Mouse (Mus musculus) CH12.LX (cell line): ENCODE measurements around the gene Slc29a4. TPM values are rescaled to one million over a fixed set of nuclear protein-coding genes. Genes with fewer than 3 reads are reported as not detected.

Experiments
- DNase-seq: peaks from one replicate; pipeline ENCODE4 v3.0.0-alpha.2; 2013; ENCODE audit errors: extremely low read depth
- H3K27ac ChIP-seq: 2 replicates; pipeline ENCODE4 v1.5.1; 2012; ENCODE audit warnings: low read depth, mild to moderate bottlenecking, control low read depth, moderate library complexity; ENCODE audit not compliant: insufficient read depth
- H3K27me3 ChIP-seq: replicated peaks from 2 replicates; pipeline ENCODE3; 2012; ENCODE audit warnings: inconsistent platforms
- H3K36me3 ChIP-seq, 2 experiments: replicated peaks in 1 of 2; 2 replicates each; pipeline versions ENCODE3 to v1.6.1; 2012; ENCODE audit warnings: inconsistent platforms in 1 of 2, low read length in 1 of 2, mild to moderate bottlenecking in 1 of 2, mixed read lengths in 1 of 2, moderate library complexity in 1 of 2; ENCODE audit not compliant: control insufficient read depth in 1 of 2, insufficient read depth in 1 of 2
- H3K4me1 ChIP-seq, 2 experiments: 2 replicates each; pipeline ENCODE4 v1.6.1; 2012; ENCODE audit warnings: inconsistent platforms in 1 of 2, moderate library complexity in 1 of 2; ENCODE audit not compliant: insufficient read depth in 2 of 2, control insufficient read depth in 1 of 2
- H3K4me2 ChIP-seq: 2 replicates; pipeline ENCODE4 v1.6.1; 2012; ENCODE audit warnings: low read depth, mild to moderate bottlenecking, control low read depth; ENCODE audit not compliant: poor library complexity, insufficient read depth, severe bottlenecking
- H3K4me3 ChIP-seq, 3 experiments: fragments of 150-350 bp in 1 of 3; sonication (generic) in 1 of 3; replicated peaks in 1 of 3; 2 replicates each; pipeline versions ENCODE3 to v1.5.1; 2011 to 2012; ENCODE audit warnings: low read depth in 2 of 3, low read length in 2 of 3, mild to moderate bottlenecking in 2 of 3, moderate library complexity in 2 of 3, control low read depth in 1 of 3, improper control_type of control experiment in 1 of 3, inconsistent platforms in 1 of 3, mixed read lengths in 1 of 3; ENCODE audit not compliant: poor library complexity in 1 of 3
- H3K79me2 ChIP-seq: replicated peaks from 2 replicates; pipeline ENCODE4 v1.6.1; 2012; ENCODE audit warnings: mild to moderate bottlenecking, moderate library complexity; ENCODE audit not compliant: control insufficient read depth, poor library complexity, insufficient read depth, severe bottlenecking; ENCODE audit errors: extremely low read depth
- H3K9ac ChIP-seq: 2 replicates; pipeline ENCODE4 v1.6.1; 2012; ENCODE audit warnings: low read depth, mild to moderate bottlenecking, control low read depth, moderate library complexity; ENCODE audit not compliant: insufficient read depth
- H3K9me3 ChIP-seq: replicated peaks from 2 replicates; pipeline ENCODE3; 2012; ENCODE audit warnings: low read length, inconsistent platforms, mixed read lengths
- BHLHE40 ChIP-seq: IDR thresholded peaks from 2 replicates; pipeline ENCODE4 v1.6.1; 2011; ENCODE audit warnings: mild to moderate bottlenecking, low read depth, low read length, improper control_type of control experiment
- CHD1 ChIP-seq: IDR thresholded peaks from 2 replicates; pipeline ENCODE4 v1.6.1; 2012; ENCODE audit warnings: low read depth, low read length, improper control_type of control experiment, inconsistent platforms
- CHD2 ChIP-seq: IDR thresholded peaks from 2 replicates; pipeline ENCODE4 v1.6.1; 2011; ENCODE audit warnings: low read length, improper control_type of control experiment
- E2F4 ChIP-seq: IDR thresholded peaks from 2 replicates; pipeline ENCODE4 v1.6.1; 2011; ENCODE audit warnings: low read depth, low read length, improper control_type of control experiment; ENCODE audit not compliant: insufficient replicate concordance
- ELF1 ChIP-seq: IDR thresholded peaks from 2 replicates; pipeline ENCODE4 v1.6.1; 2014; ENCODE audit warnings: low read depth, mild to moderate bottlenecking, inconsistent platforms, low read length, improper control_type of control experiment
- EP300 ChIP-seq: IDR thresholded peaks from 2 replicates; pipeline ENCODE4 v1.6.1; 2011; ENCODE audit warnings: low read length, improper control_type of control experiment
- ETS1 ChIP-seq: conservative IDR thresholded peaks from 2 replicates; pipeline ENCODE4 v1.6.1; 2012; ENCODE audit warnings: low read depth, mild to moderate bottlenecking, inconsistent platforms, low read length, improper control_type of control experiment, moderate library complexity
- HCFC1 ChIP-seq: IDR thresholded peaks from 2 replicates; pipeline ENCODE4 v1.6.1; 2012; ENCODE audit warnings: low read depth, mild to moderate bottlenecking, inconsistent platforms, low read length, improper control_type of control experiment
- IRF4 ChIP-seq: IDR thresholded peaks from 2 replicates; pipeline ENCODE4 v1.6.1; 2014; ENCODE audit warnings: low read depth, mild to moderate bottlenecking, inconsistent platforms, low read length, improper control_type of control experiment
- JUN ChIP-seq: IDR thresholded peaks from 2 replicates; pipeline ENCODE4 v1.6.1; 2011; ENCODE audit warnings: low read depth, mild to moderate bottlenecking, low read length, improper control_type of control experiment, moderate library complexity; ENCODE audit not compliant: insufficient read depth
- JUND ChIP-seq: conservative IDR thresholded peaks from 2 replicates; pipeline ENCODE4 v1.6.1; 2011; ENCODE audit warnings: low read depth, low read length, improper control_type of control experiment
- MAFK ChIP-seq: IDR thresholded peaks from 2 replicates; pipeline ENCODE4 v1.6.1; 2011; ENCODE audit warnings: low read length, improper control_type of control experiment; ENCODE audit not compliant: insufficient replicate concordance
- MAX ChIP-seq: IDR thresholded peaks from 2 replicates; pipeline ENCODE4 v1.6.1; 2011; ENCODE audit warnings: low read length, improper control_type of control experiment
- MEF2A ChIP-seq: IDR thresholded peaks from 2 replicates; pipeline ENCODE4 v1.6.1; 2014; ENCODE audit warnings: low read depth, mild to moderate bottlenecking, inconsistent platforms, low read length, improper control_type of control experiment, borderline replicate concordance
- MYC ChIP-seq: IDR thresholded peaks from 2 replicates; pipeline ENCODE4 v1.6.1; 2011; ENCODE audit warnings: low read depth, mild to moderate bottlenecking, improper control_type of control experiment, low read length
- NELFE ChIP-seq: IDR thresholded peaks from 2 replicates; pipeline ENCODE4 v1.6.1; 2011; ENCODE audit warnings: low read depth, low read length, improper control_type of control experiment
- NRF1 ChIP-seq: IDR thresholded peaks from 2 replicates; pipeline ENCODE4 v1.6.1; 2014; ENCODE audit warnings: low read depth, mild to moderate bottlenecking, inconsistent platforms, low read length, improper control_type of control experiment, moderate library complexity
- POLR2A ChIP-seq: IDR thresholded peaks from 2 replicates; pipeline ENCODE4 v1.6.1; 2011; ENCODE audit warnings: low read depth, mild to moderate bottlenecking, improper control_type of control experiment, low read length
- RCOR1 ChIP-seq: conservative IDR thresholded peaks from 2 replicates; pipeline ENCODE4 v1.6.1; 2012; ENCODE audit warnings: low read depth, mild to moderate bottlenecking, inconsistent platforms, low read length, improper control_type of control experiment
- SMC3 ChIP-seq: IDR thresholded peaks from 2 replicates; pipeline ENCODE4 v1.6.1; 2011; ENCODE audit warnings: low read depth, low read length, improper control_type of control experiment
- TBP ChIP-seq: conservative IDR thresholded peaks from 2 replicates; pipeline ENCODE4 v1.6.1; 2011; ENCODE audit warnings: low read depth, low read length, improper control_type of control experiment
- TCF12 ChIP-seq: IDR thresholded peaks from 2 replicates; pipeline ENCODE4 v1.6.1; 2014; ENCODE audit warnings: low read depth, mild to moderate bottlenecking, inconsistent platforms, low read length, improper control_type of control experiment
- UBTF ChIP-seq: IDR thresholded peaks from 2 replicates; pipeline ENCODE4 v1.6.1; 2012; ENCODE audit warnings: low read depth, mild to moderate bottlenecking, inconsistent platforms, low read length, improper control_type of control experiment, moderate library complexity
- USF2 ChIP-seq: conservative IDR thresholded peaks from 2 replicates; pipeline ENCODE4 v1.6.1; 2011; ENCODE audit warnings: low read depth, low read length, improper control_type of control experiment
- ZC3H11A ChIP-seq: IDR thresholded peaks from 2 replicates; pipeline ENCODE4 v1.6.1; 2012; ENCODE audit warnings: low read depth, mild to moderate bottlenecking, inconsistent platforms, low read length, improper control_type of control experiment
- ZNF384 ChIP-seq: IDR thresholded peaks from 2 replicates; pipeline ENCODE4 v1.6.1; 2012; ENCODE audit warnings: low read depth, low read length, improper control_type of control experiment, inconsistent platforms
- dilution Hi-C: fragments of 300-500 bp; cut with MboI; formaldehyde crosslinking; loops from 2 replicates; pipeline ENCODE4 v1.14.3; 2020; ENCODE audit warnings: low sequenced_read_pairs; ENCODE audit not compliant: extremely low pct_unique_long_range_greater_than_20kb, extremely low pct_ligation_motif_present
- in situ Hi-C: fragments of 300-500 bp; cut with MboI; formaldehyde crosslinking; loops from 3 replicates; pipeline ENCODE4 v1.14.3; 2019; ENCODE audit warnings: low sequenced_read_pairs, low pct_ligation_motif_present, low pct_unique_long_range_greater_than_20kb, mixed read lengths
- polyA plus RNA-seq: library from polyadenylated mRNA; unstranded; fragments of >175 nt; gene quantifications from 2 replicates; pipeline ENCODE4 v1.2.1, GENCODE M21; 2012; ENCODE audit warnings: low read depth; ENCODE audit not compliant: insufficient read length
- total RNA-seq, 2 experiments: library from RNA; depleted of rRNA; stranded (reverse); fragments of 300-350 nt in 1 of 2; fragments of >200 nt in 1 of 2; gene quantifications; 2 replicates each; pipeline ENCODE4 v1.2.3; 2012 to 2014

Gene Slc29a4
- total and polyA plus RNA-seq, 3 experiments = not detected

DNA sequence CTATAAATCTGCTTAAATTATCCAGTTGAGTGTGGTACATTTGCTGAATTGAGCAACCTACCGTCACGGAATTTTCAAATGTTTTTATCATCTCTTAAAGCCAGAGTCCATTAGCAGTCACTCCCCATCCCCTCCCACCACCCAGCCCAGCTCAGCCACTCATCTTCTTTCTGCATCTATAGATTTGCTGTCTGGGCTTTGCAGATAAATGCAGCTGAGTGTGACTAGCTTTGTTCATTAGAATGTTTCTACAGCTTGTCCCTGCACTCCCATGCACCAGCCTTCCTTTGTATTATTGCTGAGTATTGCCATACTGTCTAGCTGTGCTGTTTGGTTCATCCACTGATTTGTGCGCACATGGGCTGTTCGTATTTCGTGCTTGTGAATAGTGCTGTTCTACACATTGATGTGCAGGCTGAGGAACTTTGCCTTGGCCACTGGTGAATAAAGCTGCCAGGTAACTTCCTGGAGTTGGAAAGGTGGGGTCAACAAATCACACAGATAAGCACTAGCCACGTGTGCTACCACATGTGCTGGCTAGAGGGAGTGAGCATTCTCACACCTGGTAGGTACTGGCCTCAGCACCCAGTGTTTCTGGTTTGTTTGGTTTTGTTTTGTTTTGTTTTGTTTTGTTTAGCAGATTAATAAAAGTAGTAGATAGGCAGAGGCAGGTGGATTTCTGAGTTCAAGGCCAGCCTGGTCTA lies 41.4 kb upstream of the Slc29a4 start:
- Histone ChIP-seq H3K4me1 (0 out of 4 replicates have a peak, but pooled peaks cover 0 to 8% of the 10 kb centered on the region in 2 experiments), H3K27ac (no peak overlapping the region), H3K27me3 (no peaks in the 10 kb centered on the region), H3K4me3 (no peak overlapping the region), H3K36me3 (peaks cover 23 to 80% of the 10 kb centered on the region in 2 experiments), H3K79me2 (peaks cover 2% of the 10 kb centered on the region; the same call in 1 of the 2 replicates), H3K9ac (no peak overlapping the region), H3K9me3 (no peaks in the 10 kb centered on the region), H3K4me2 (no peak overlapping the region)
- no peak for DNase-seq
- TF ChIP-seq MAFK = no peak
- no peak for TF ChIP-seq IRF4
- TF ChIP-seq USF2 = no peak
- no peak for TF ChIP-seq CHD2
- TF ChIP-seq ELF1 = no peak
- no peak for TF ChIP-seq ZNF384
- no peak for TF ChIP-seq TBP
- no peak for TF ChIP-seq RCOR1
- no peak for TF ChIP-seq NELFE
- TF ChIP-seq E2F4 = no peak
- no peak for TF ChIP-seq HCFC1
- TF ChIP-seq CHD1 = no peak
- no peak for TF ChIP-seq NRF1
- TF ChIP-seq TCF12 = no peak
- TF ChIP-seq MAX = no peak
- no peak for TF ChIP-seq BHLHE40
- TF ChIP-seq POLR2A = no peak
- TF ChIP-seq SMC3 = no peak
- no peak for TF ChIP-seq ZC3H11A
- TF ChIP-seq JUND = no peak
- in situ Hi-C loops (no loop called here), dilution Hi-C loops (no loop called here)

DNA sequence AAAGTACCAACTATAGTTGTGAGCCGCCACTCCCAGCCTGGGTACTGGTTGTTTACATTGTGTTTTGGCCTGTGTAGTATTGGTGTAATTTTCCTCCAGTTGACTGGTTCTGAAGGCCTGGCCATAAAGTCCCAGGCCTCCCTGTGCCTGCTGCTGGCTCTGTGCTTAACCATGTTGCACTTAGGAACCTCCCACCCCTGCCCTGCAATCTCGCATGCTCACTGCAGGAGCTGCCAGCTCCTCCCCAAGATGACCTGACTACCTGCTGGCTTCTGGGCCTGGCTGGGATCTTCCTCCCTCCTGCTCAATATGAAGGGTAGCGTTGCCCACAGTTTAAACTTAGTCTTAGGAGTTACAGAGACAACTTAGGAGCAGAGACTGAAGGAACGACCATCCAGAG lies 40.0 kb upstream of the Slc29a4 start:
- Histone ChIP-seq H3K4me2 (no peak overlapping the region), H3K9ac (no peak overlapping the region), H3K27ac (no peak overlapping the region)

More for the DNA sequence above, 40.0 kb upstream of the Slc29a4 start:
- in situ Hi-C loops (no loop called here), dilution Hi-C loops (no loop called here)
- H3K9me3 ChIP-seq = no peaks in the 10 kb centered on the region
- no peak for TF ChIP-seq NELFE
- no peak for TF ChIP-seq CHD2
- TF ChIP-seq EP300 = no peak
- TF ChIP-seq UBTF = no peak
- no peak for TF ChIP-seq MAX
- TF ChIP-seq SMC3 = no peak
- TF ChIP-seq ZNF384 = no peak
- no peak for TF ChIP-seq E2F4
- no peak for TF ChIP-seq MYC
- no peak for TF ChIP-seq TBP
- no peak for TF ChIP-seq JUND
- TF ChIP-seq MEF2A = no peak
- no peak for TF ChIP-seq ETS1
- TF ChIP-seq JUN = no peak
- H3K79me2 ChIP-seq = peaks cover 2% of the 10 kb centered on the region; the same call in 1 of the 2 replicates
- H3K27me3 ChIP-seq = no peaks in the 10 kb centered on the region
- no peak for DNase-seq
- H3K4me1 ChIP-seq = 0 out of 4 replicates have a peak, but pooled peaks cover 0 to 8% of the 10 kb centered on the region in 2 experiments
- H3K36me3 ChIP-seq = peaks cover 32 to 85% of the 10 kb centered on the region in 2 experiments
- no peak overlapping the region for H3K4me3 ChIP-seq
